8 mouse cellular contexts compared by ENCODE assay signal in genomic region chr5:139150603-139151031, GRCm38 (mm10). TPM values are rescaled to one million over a fixed set of nuclear protein-coding genes. Genes with fewer than 3 reads are reported as not detected.
DNase-seq lines count a peak whose midpoint lies in the region; ATAC-seq and TF ChIP-seq lines count a peak whose summit lies in the region.

No protein-coding gene starts in this region.

- no peak for TF ChIP-seq POLR2A in cortical plate, adult 2 months (IDR thresholded peaks at IDR 0.05; ENCODE audit: extremely low read depth, insufficient read depth, low read length)

- peak overlapping the region; percentile 97 for H3K4me2 ChIP-seq in hindbrain, embryonic 13.5 days
- peak overlapping the region; percentile 85 for H3K4me2 ChIP-seq in liver, embryonic 13.5 days

- no peaks in the 10 kb centered on the region for H3K9me3 ChIP-seq in E14TG2a.4 (ENCODE audit: low read length)
- H3K9me3 ChIP-seq in hindbrain, embryonic 13.5 days, result no peaks in the 10 kb centered on the region
- H3K9me3 ChIP-seq in liver, embryonic 13.5 days (replicated peaks), result no peaks in the 10 kb centered on the region

- H3K27ac ChIP-seq in cortical plate, adult 2 months (ENCODE audit: insufficient read depth, low read length), result no peak overlapping the region
- peak overlapping the region; percentile 81 for H3K27ac ChIP-seq in hindbrain, embryonic 13.5 days
- peak overlapping the region; percentile 40; the same call in 1 of the 2 replicates for H3K27ac ChIP-seq in liver, embryonic 13.5 days

- peaks cover 65% of the 10 kb centered on the region for H3K36me3 ChIP-seq in E14TG2a.4 (ENCODE audit: insufficient read depth, low read length)
- H3K36me3 ChIP-seq in hindbrain, embryonic 13.5 days, result peaks cover 41% of the 10 kb centered on the region
- H3K36me3 ChIP-seq in liver, embryonic 13.5 days, result peaks cover 35% of the 10 kb centered on the region

- peak; percentile 17; the same call in 1 of the 2 replicates for ATAC-seq in frontal cortex, adult (ENCODE audit: low TSS enrichment)
- ATAC-seq in hindbrain, embryonic 13.5 days (ENCODE audit: low FRiP score), result peak; percentile 29; the same call in 1 of the 2 replicates
- ATAC-seq in liver, embryonic 13.5 days (ENCODE audit: low read depth), result peak; percentile 35

- TF ChIP-seq CTCF in E14TG2a.4 (conservative IDR thresholded peaks at IDR 0.05; ENCODE audit: low read length), result no peak
- TF ChIP-seq CTCF in cortical plate, adult 2 months (IDR thresholded peaks at IDR 0.05; ENCODE audit: extremely low read depth, insufficient read depth, low read length), result no peak

- no peaks in the 10 kb centered on the region for H3K27me3 ChIP-seq in E14TG2a.4 (ENCODE audit: insufficient read depth, low read length)
- H3K27me3 ChIP-seq in hindbrain, embryonic 13.5 days, result no peaks in the 10 kb centered on the region
- no peaks in the 10 kb centered on the region for H3K27me3 ChIP-seq in liver, embryonic 13.5 days

- no peak for DNase-seq in frontal cortex, postnatal 25 days (ENCODE audit: low spot score in 2 of 2)
- peak; percentile 44 for DNase-seq in liver, embryonic 13.5 days
- DNase-seq in retina, embryonic 14.5 days (ENCODE audit: low spot score), result peak; percentile 18
- DNase-seq in gastrocnemius, adult 18-20 months (ENCODE audit: low spot score), result no peak

- peaks cover 59% of the 10 kb centered on the region for H3K4me1 ChIP-seq in E14TG2a.4 (replicated peaks; ENCODE audit: low read depth, low read length)
- H3K4me1 ChIP-seq in cortical plate, adult 2 months (ENCODE audit: control insufficient read depth, insufficient read depth, low read length), result peaks cover 8% of the 10 kb centered on the region
- H3K4me1 ChIP-seq in hindbrain, embryonic 13.5 days (replicated peaks), result peaks cover 29% of the 10 kb centered on the region
- peaks cover 30% of the 10 kb centered on the region for H3K4me1 ChIP-seq in liver, embryonic 13.5 days (replicated peaks)

- under 1% methylated on average over 44 of the region's 45 CpGs for WGBS in hindbrain, embryonic 13.5 days
- under 1% methylated on average over 45 of the region's 45 CpGs for WGBS in liver, embryonic 13.5 days (ENCODE audit: insufficient replicate concordance)

- H3K4me3 ChIP-seq in E14TG2a.4 (replicated peaks; ENCODE audit: low read length), result peak overlapping the region; percentile 99
- H3K4me3 ChIP-seq in cortical plate, adult 2 months (ENCODE audit: insufficient read depth, low read length), result peak overlapping the region; percentile 44
- peak overlapping the region; percentile 93 for H3K4me3 ChIP-seq in hindbrain, embryonic 13.5 days
- peak overlapping the region; percentile 88 for H3K4me3 ChIP-seq in liver, embryonic 13.5 days (replicated peaks)

- peak overlapping the region; percentile 89 for H3K9ac ChIP-seq in hindbrain, embryonic 13.5 days
- peak overlapping the region; percentile 80 for H3K9ac ChIP-seq in liver, embryonic 13.5 days

RNA-seq across cellular contexts. Expression of gene Dnaaf5, which starts 0.6 kb away (rescaled TPM):
- 5.8 and 6.7 TPM in 2 replicates for polyA plus RNA-seq in cortical plate, adult 2 months (2012; rRNA removed)
- polyA plus RNA-seq in hindbrain, embryonic 13.5 days (2015; fragmentation: Nextera tagmentation; extraction: Ambion mirVana), result 3.1 and 3.7 TPM in 2 replicates
- polyA plus RNA-seq in liver, embryonic 13.5 days (2015; fragmentation: Nextera tagmentation; extraction: Ambion mirVana), result 2.4 and 3.6 TPM in 2 replicates
- 10 to 100 TPM; 16.3 to 18.5 TPM for total RNA-seq in gastrocnemius, adult 18-20 months (2021)

RNA-seq across cellular contexts. Expression of gene Prkar1b, which starts 0.8 kb away (rescaled TPM):
- 862 and 899 TPM in 2 replicates for polyA plus RNA-seq in cortical plate, adult 2 months (2012; rRNA removed)
- polyA plus RNA-seq in hindbrain, embryonic 13.5 days (2015; fragmentation: Nextera tagmentation; extraction: Ambion mirVana), result 179 and 194 TPM in 2 replicates
- polyA plus RNA-seq in liver, embryonic 13.5 days (2015; fragmentation: Nextera tagmentation; extraction: Ambion mirVana), result 2.5 and 2.6 TPM in 2 replicates
- total RNA-seq in gastrocnemius, adult 18-20 months (2021), result 1 to 10 TPM in 1 of 2 experiments, under 1 TPM in 1; 0.78 to 1.3 TPM

RNA-seq across cellular contexts. Expression of gene Sun1, which starts 49.8 kb away (rescaled TPM):
- polyA plus RNA-seq in cortical plate, adult 2 months (2012; rRNA removed), result 115 and 128 TPM in 2 replicates
- 43.6 and 44.7 TPM in 2 replicates for polyA plus RNA-seq in hindbrain, embryonic 13.5 days (2015; fragmentation: Nextera tagmentation; extraction: Ambion mirVana)
- 20.9 and 23.7 TPM in 2 replicates for polyA plus RNA-seq in liver, embryonic 13.5 days (2015; fragmentation: Nextera tagmentation; extraction: Ambion mirVana)
- total RNA-seq in gastrocnemius, adult 18-20 months (2021), result 10 to 100 TPM; 36.8 to 37.0 TPM

Comparison
In these comparisons a context has a peak if more than half of its experiments do, and no peak if none do; other contexts are left out.
1. DNase-seq: peak in liver, embryonic 13.5 days (single experiment) and retina, embryonic 14.5 days (single experiment); none in frontal cortex, postnatal 25 days (0 of 2) and gastrocnemius, adult 18-20 months (single experiment).
2. H3K4me3 ChIP-seq: peak in every context shown above with its lines; median percentile 99 in E14TG2a.4; 93 in hindbrain, embryonic 13.5 days; 88 in liver, embryonic 13.5 days; 44 in cortical plate, adult 2 months.
3. RNA of gene Prkar1b, which starts 0.8 kb away (polyA plus RNA-seq): 862 to 899 TPM in cortical plate, adult 2 months and 179 to 194 TPM in hindbrain, embryonic 13.5 days; 2.5 to 2.6 TPM in liver, embryonic 13.5 days; every median in the first group is over 10 times any median in the second.
4. Peak in every context shown above with its lines, with median percentiles within 50 percentile points of each other: ATAC-seq.